Mouse (Mus musculus) heart, postnatal 14 days (tissue): ENCODE measurements around the gene Pabpn1. TPM values are rescaled to one million over a fixed set of nuclear protein-coding genes. Genes with fewer than 3 reads are reported as not detected.

Experiments used
- DNase-seq, 2 experiments: peaks; one replicate each; pipeline ENCODE4 v3.0.0; 2021 to 2022
- intact Hi-C: fragments of 180-260 bp; cut with DNase I; formaldehyde crosslinking; loops from one replicate; pipeline ENCODE4 v1.15.1; 2025
- long read RNA-seq, 2 experiments: library from polyadenylated mRNA; stranded (forward); transcript quantifications; one replicate each; pipeline ENCODE4 v2.0.0; 2021
- total RNA-seq, 2 experiments: library from RNA; stranded (reverse); gene quantifications; 2 replicates each; pipeline ENCODE4 v1.2.3; 2021

Pabpn1 gene
- total RNA-seq: 10 to 100 TPM; 66.9 to 77.6 TPM
- long read RNA-seq, experiment 1, transcript Pabpn1-202 (6 exons, 1,761 nt): minor isoform, 9 of 38 reads
- long read RNA-seq, experiment 1, transcript Pabpn1-201 (7 exons, 1,030 nt): major isoform, 22 of 38 reads
- long read RNA-seq, experiment 1, partial matches to known transcripts: 1 of 38 reads
- long read RNA-seq, experiment 1, other reads (novel, unspliced or antisense): 5 of 38 reads
- long read RNA-seq, experiment 2, transcript Pabpn1-201 (7 exons, 1,030 nt): major isoform, 11 of 30 reads
- long read RNA-seq, experiment 2, transcript Pabpn1-202 (6 exons, 1,761 nt): minor isoform, 8 of 30 reads
- long read RNA-seq, experiment 2, partial matches to known transcripts: 1 of 30 reads
- long read RNA-seq, experiment 2, other reads (novel, unspliced or antisense): 7 of 30 reads

GRCm38 (mm10) chr14:54892200-54892599, at the start of gene Pabpn1:
TSS of gene Pabpn1 (plus strand) at chr14:54892500.
- DNase-seq: no peak
- intact Hi-C loops: no loop called here

GRCm38 (mm10) chr14:54843461-54843860, 48.8 kb upstream of the Pabpn1 start:
- no peak for DNase-seq
- intact Hi-C loops: loop anchor here (2.0 to 5.0 kb wide), 2 partner anchors 171 to 254 kb away; partner anchors contain the start of gene Ngdn

- intact Hi-C loops: no loop called here
Measured at GRCm38 (mm10) chr14:54855726-54856125, 36.6 kb upstream of the Pabpn1 start.

GRCm38 (mm10) chr14:54856703-54857102, 35.6 kb upstream of the Pabpn1 start:
- DNase-seq: no peak
- intact Hi-C loops: no loop called here

More at GRCm38 (mm10) chr14:54855726-54856125, 36.6 kb upstream of the Pabpn1 start:
- no peak for DNase-seq

GRCm38 (mm10) chr14:54857891-54858290, 34.4 kb upstream of the Pabpn1 start:
- no peak for DNase-seq
- intact Hi-C loops: no loop called here

GRCm38 (mm10) chr14:54860511-54860910, 31.8 kb upstream of the Pabpn1 start:
- intact Hi-C loops: loop anchor here (5.0 to 10.0 kb wide), 2 partner anchors 148 to 234 kb away; partner anchors contain the start of genes Cebpe, Thtpa and Zfhx2
- DNase-seq: peak; percentile 52 to 71

- DNase-seq: peak; percentile 92
- intact Hi-C loops: loop anchor here (5.0 to 10.0 kb wide), 2 partner anchors 151 to 231 kb away; partner anchors contain the start of genes Cebpe, Thtpa and Zfhx2
Measured at GRCm38 (mm10) chr14:54863501-54864312, 28.6 kb upstream of the Pabpn1 start.

GRCm38 (mm10) chr14:54864313-54865036, 27.8 kb upstream of the Pabpn1 start:
- no peak for DNase-seq
- intact Hi-C loops: loop anchor here (5.0 to 10.0 kb wide), 2 partner anchors 152 to 230 kb away; partner anchors contain the start of genes Cebpe, Thtpa and Zfhx2

GRCm38 (mm10) chr14:54865626-54866025, 26.7 kb upstream of the Pabpn1 start:
- DNase-seq: no peak
- intact Hi-C loops: loop anchor here (10.0 kb wide), 1 partner anchor 229 kb away; the partner anchor contains the start of genes Thtpa and Zfhx2

- intact Hi-C loops: loop anchor here (10.0 kb wide), 1 partner anchor 229 kb away; the partner anchor contains the start of genes Thtpa and Zfhx2
Measured at GRCm38 (mm10) chr14:54866268-54866667, 26.0 kb upstream of the Pabpn1 start.

GRCm38 (mm10) chr14:54866936-54867335, 25.4 kb upstream of the Pabpn1 start:
- intact Hi-C loops: loop anchor here (10.0 kb wide), 1 partner anchor 228 kb away; the partner anchor contains the start of genes Thtpa and Zfhx2
- DNase-seq: no peak

More at GRCm38 (mm10) chr14:54866268-54866667, 26.0 kb upstream of the Pabpn1 start:
- no peak for DNase-seq

GRCm38 (mm10) chr14:54868026-54868425, 24.3 kb upstream of the Pabpn1 start:
- no peak for DNase-seq
- intact Hi-C loops: loop anchor here (10.0 kb wide), 1 partner anchor 227 kb away; the partner anchor contains the start of genes Thtpa and Zfhx2

- intact Hi-C loops: no loop called here
- DNase-seq: no peak
Measured at GRCm38 (mm10) chr14:54870861-54871260, 21.4 kb upstream of the Pabpn1 start, which contains the start of gene Homez. TSS of gene Homez (minus strand) at chr14:54870961.

GRCm38 (mm10) chr14:54874165-54874564, 18.1 kb upstream of the Pabpn1 start:
- no peak for DNase-seq
- intact Hi-C loops: no loop called here

GRCm38 (mm10) chr14:54875844-54876538, 16.3 kb upstream of the Pabpn1 start:
- no peak for DNase-seq
- intact Hi-C loops: no loop called here

GRCm38 (mm10) chr14:54876539-54877047, 15.7 kb upstream of the Pabpn1 start:
- peak; percentile 91 to 92 for DNase-seq
- intact Hi-C loops: no loop called here

- intact Hi-C loops: no loop called here
- peak; percentile 70 to 73 for DNase-seq
Measured at GRCm38 (mm10) chr14:54877048-54877715, 15.1 kb upstream of the Pabpn1 start, which contains the start of gene Ppp1r3e. TSS of gene Ppp1r3e (minus strand) at chr14:54877550.
